Mouse (Mus musculus) midbrain, embryonic 13.5 days (tissue): ENCODE data around the gene Zc3h7b. TPM values are rescaled to one million over a fixed set of nuclear protein-coding genes. Genes with fewer than 3 reads are reported as not detected.

Source experiments
- ATAC-seq: fragments of 200-750 bp; cut with Nextera tagmentation; 2 replicates; pipeline ENCODE4 v1.8.0; 2017; ENCODE audit warnings: mild to moderate bottlenecking, moderate TSS enrichment, moderate library complexity
- H3K27ac ChIP-seq: fragments of 300-500 bp; sonication (generic); 2 replicates; pipeline ENCODE4 v1.5.1; 2015; ENCODE audit warnings: inconsistent platforms, mild to moderate bottlenecking, moderate library complexity
- H3K27me3 ChIP-seq: fragments of 300-500 bp; sonication (generic); 2 replicates; pipeline ENCODE4 v1.6.1; 2015; ENCODE audit warnings: mild to moderate bottlenecking, inconsistent platforms
- H3K36me3 ChIP-seq: fragments of 300-500 bp; sonication (generic); 2 replicates; pipeline ENCODE4 v1.6.1; 2015; ENCODE audit warnings: mild to moderate bottlenecking, inconsistent platforms
- H3K4me1 ChIP-seq: fragments of 300-500 bp; sonication (generic); replicated peaks from 2 replicates; pipeline ENCODE4 v1.6.1; 2015; ENCODE audit warnings: inconsistent platforms
- H3K4me2 ChIP-seq: fragments of 300-500 bp; sonication (generic); replicated peaks from 2 replicates; pipeline ENCODE4 v1.6.1; 2015; ENCODE audit warnings: moderate library complexity, mild to moderate bottlenecking, inconsistent platforms
- H3K4me3 ChIP-seq: fragments of 300-500 bp; sonication (generic); replicated peaks from 2 replicates; pipeline ENCODE4 v1.5.1; 2015; ENCODE audit warnings: mild to moderate bottlenecking, inconsistent platforms
- H3K9ac ChIP-seq: fragments of 300-500 bp; sonication (generic); replicated peaks from 2 replicates; pipeline ENCODE4 v1.6.1; 2015; ENCODE audit warnings: mild to moderate bottlenecking, inconsistent platforms
- H3K9me3 ChIP-seq: fragments of 300-500 bp; sonication (generic); 2 replicates; pipeline ENCODE4 v1.6.1; 2016; ENCODE audit warnings: mild to moderate bottlenecking, inconsistent platforms
- WGBS: fragments of 180-500 bp; shearing (Covaris S2); methylation state at CpG from one replicate; pipeline ENCODE4 v1.1.7; 2015; 5-methylcytosine and 5-hydroxymethylcytosine counted together
- polyA plus RNA-seq: library from polyadenylated mRNA; unstranded; fragments of >200 nt; fragmentation: Nextera tagmentation; extraction: Ambion mirVana; gene quantifications from 2 replicates; pipeline ENCODE4 v1.2.1, GENCODE M21; 2015

The Zc3h7b gene
- polyA plus RNA-seq, 1 experiment from 2014 or later: 48.4 TPM

DNA sequence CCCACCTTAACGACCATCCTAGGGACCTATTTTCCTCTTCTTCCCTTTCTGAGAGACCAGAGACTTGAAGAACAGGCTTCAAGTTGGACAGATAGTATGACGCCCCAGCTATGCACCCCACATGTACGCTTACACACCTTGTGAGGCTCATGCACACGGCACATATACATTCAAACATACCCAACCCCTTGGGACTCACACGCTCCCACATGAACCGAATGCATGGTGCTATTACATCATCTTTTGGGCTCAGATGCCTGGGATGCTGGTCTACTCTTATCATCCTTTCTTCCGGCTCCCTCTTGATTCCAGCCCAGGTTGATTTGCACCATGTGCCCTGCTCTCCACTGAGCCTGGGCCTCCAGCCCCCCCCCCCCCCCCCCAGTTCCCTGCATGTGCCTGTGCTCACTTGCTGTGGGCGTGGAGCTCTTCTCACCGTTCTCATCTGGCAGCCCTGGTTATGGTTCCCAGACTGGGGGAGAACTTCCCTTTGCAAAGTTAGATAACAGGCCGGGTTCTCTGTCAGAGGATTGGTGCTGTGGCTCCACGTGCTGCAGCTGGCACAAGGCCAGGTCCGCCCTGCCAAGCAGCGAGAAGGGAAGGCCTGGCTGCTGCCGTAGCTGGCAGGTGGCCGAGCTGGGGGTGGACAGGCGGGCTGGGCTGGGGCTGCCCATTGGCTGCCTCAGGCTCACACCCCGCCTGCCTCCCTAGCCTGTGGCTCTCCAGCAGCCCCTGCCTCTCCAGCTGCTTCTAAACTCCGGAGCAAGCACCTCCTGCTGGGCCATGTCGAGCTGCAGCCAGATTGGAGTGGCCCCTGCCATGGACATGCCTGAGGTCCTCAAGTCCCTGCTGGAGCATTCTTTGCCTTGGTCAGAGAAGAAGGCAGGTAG, 57.4 kb downstream of the Zc3h7b start, which contains the start of gene Tef:
Gene Tef (plus strand): TSS at position 421 of the 890 bp plus-strand sequence.
- peaks cover 4% of the 10 kb centered on the region; the same call in 1 of the 2 replicates for H3K36me3 ChIP-seq
- peak within 1 kb of the TSS; percentile 52 for H3K4me2 ChIP-seq
- H3K27ac ChIP-seq: peak within 1 kb of the TSS; percentile 49
- H3K4me1 ChIP-seq: peaks cover 30% of the 10 kb centered on the region
- ATAC-seq: peak; percentile 98
- peak within 1 kb of the TSS; percentile 21 for H3K4me3 ChIP-seq
- peak within 1 kb of the TSS; percentile 54 for H3K9ac ChIP-seq
- no peaks in the 10 kb centered on the region for H3K9me3 ChIP-seq
- H3K27me3 ChIP-seq: 0 out of 2 replicates have a peak, but pooled peaks cover 3% of the 10 kb centered on the region
- WGBS: 28% methylated on average over 19 of the region's 19 CpGs

DNA sequence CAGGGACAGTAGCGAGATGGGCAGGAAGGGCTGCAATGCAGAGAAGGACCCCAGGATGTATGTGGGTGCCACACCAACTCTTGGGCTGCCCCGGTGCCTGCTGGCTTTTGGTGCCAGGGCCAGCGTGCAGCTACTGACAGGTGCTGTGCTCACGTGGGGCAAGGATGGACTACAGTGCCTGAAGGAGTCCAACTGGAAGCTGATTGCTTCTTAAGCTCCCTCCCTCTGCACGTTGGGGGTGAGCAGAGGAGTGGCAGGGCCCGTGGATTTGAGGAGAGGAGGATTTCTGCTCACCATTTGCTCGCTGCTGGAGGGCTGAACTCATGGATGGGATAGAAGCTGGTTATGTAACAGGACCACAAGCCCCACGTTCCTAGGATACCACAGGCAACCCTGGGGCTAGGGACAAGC, 58.1 kb downstream of the Zc3h7b start:
- peaks cover under 1% of the 10 kb centered on the region; the same call in 1 of the 2 replicates for H3K36me3 ChIP-seq
- peaks cover 3% of the 10 kb centered on the region; the same call in 1 of the 2 replicates for H3K27me3 ChIP-seq
- peak overlapping the region; percentile 52 for H3K4me2 ChIP-seq
- 15% methylated on average over 8 of the region's 8 CpGs for WGBS
- ATAC-seq: no peak; the same call in 1 of the 2 replicates
- peaks cover 30% of the 10 kb centered on the region for H3K4me1 ChIP-seq
- H3K27ac ChIP-seq: peak overlapping the region; percentile 49
- H3K9ac ChIP-seq: peak overlapping the region; percentile 54
- H3K9me3 ChIP-seq: no peaks in the 10 kb centered on the region
- H3K4me3 ChIP-seq: peak overlapping the region; percentile 21

DNA sequence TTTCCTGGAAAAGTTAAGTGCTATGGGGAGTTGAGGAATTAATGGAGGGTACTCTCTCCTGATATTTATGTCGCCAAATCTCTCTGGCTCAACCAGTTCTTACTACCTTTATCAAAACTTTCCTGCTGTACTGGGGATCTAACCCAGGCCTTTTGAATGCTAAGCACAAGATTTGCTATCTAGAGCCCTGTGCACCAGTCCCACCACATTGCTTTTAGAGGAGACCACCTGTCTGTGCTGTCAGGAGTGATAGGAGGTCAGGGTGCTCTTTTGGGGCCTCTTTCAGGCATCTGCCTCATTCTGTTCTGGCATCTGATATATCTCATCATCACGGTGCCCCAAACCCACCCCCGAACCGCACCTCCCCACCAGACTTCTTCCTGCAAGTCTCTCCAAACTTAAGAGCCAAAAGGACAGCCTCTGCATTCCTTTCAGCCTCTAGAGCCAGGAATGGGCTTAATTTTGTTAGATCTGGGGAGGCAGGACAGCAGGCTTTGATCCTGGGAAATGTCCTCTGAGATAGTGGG, 58.6 kb downstream of the Zc3h7b start:
- Histone ChIP-seq H3K27me3 (peaks cover 3% of the 10 kb centered on the region; the same call in 1 of the 2 replicates), H3K4me1 (peaks cover 30% of the 10 kb centered on the region), H3K36me3 (no peaks in the 10 kb centered on the region), H3K4me3 (no peak overlapping the region), H3K4me2 (peak overlapping the region; percentile 52), H3K9ac (no peak overlapping the region), H3K9me3 (no peaks in the 10 kb centered on the region), H3K27ac (no peak overlapping the region)
- ATAC-seq: no peak
- 60% methylated on average over 4 of the region's 4 CpGs for whole genome bisulfite sequencing

DNA sequence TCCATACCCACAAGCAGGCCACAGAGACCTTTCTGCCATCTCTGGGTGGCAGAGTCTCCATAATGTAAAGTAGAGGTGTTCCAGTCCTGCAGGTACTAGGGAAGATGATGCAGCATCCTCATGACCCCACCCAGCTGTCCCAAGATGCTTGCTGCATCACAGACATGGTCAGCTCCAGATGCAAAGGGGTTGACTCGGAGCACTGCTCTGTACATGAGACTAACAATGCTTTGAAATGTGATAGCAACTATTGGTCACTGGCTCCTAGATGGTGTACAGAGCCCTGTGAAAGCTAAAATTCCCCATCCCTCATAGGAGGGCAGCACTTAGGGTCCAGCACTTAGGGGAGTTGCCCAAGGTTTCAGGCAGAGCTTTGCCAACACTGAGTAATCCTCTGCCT, 59.3 kb downstream of the Zc3h7b start:
- Histone ChIP-seq H3K27me3 (peaks cover 3% of the 10 kb centered on the region; the same call in 1 of the 2 replicates), H3K27ac (no peak overlapping the region), H3K4me3 (no peak overlapping the region), H3K4me2 (no peak overlapping the region), H3K36me3 (no peaks in the 10 kb centered on the region), H3K4me1 (peaks cover 33% of the 10 kb centered on the region), H3K9ac (no peak overlapping the region), H3K9me3 (no peaks in the 10 kb centered on the region)
- 72% methylated on average over 1 of the region's 1 CpGs for WGBS
- no peak for ATAC-seq

DNA sequence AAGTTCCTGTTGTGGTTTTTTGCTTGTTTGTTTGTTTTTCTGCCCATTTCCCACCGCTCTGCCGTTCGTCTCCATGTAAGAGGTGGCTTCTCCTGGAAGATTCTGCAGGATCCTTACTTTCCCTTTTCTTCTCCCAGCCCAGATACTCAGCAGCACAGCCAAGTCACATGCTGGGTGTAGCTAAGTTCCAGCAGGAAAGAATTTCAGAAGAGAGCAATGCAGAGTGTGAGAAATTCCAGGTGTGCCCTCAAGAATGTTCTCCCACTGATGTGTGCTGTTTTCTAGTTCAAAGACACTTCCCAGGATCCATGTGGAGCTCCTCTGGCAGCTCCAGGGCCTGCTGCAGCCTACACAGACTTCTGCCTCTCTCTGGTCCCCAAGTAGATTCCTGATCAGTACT, 60.0 kb downstream of the Zc3h7b start:
- peaks cover 3% of the 10 kb centered on the region; the same call in 1 of the 2 replicates for H3K27me3 ChIP-seq
- H3K9me3 ChIP-seq: no peaks in the 10 kb centered on the region
- H3K36me3 ChIP-seq: no peaks in the 10 kb centered on the region
- H3K9ac ChIP-seq: no peak overlapping the region
- no peak overlapping the region for H3K4me2 ChIP-seq
- H3K4me3 ChIP-seq: no peak overlapping the region
- peaks cover 39% of the 10 kb centered on the region for H3K4me1 ChIP-seq
- no peak for ATAC-seq
- 83% methylated on average over 3 of the region's 3 CpGs for WGBS
- H3K27ac ChIP-seq: no peak overlapping the region

DNA sequence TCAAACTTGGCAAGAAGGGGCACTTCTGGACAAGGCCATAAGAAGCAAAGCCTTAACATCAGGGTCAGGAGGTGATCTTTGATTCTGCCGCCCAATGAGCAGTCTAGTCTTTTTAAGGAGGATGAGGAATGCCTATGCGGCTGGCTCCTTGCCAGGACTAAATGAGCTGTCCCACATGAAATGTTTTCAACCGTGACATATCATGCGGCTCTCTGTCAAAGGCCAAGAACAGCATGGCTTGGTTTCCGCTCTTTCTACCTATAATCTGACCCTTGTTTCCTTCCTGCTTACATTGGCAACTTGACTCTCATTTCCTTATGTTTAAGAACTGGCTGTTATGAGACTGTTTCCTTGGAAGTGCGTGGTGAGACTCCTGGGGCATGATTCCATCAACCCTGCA, 60.8 kb downstream of the Zc3h7b start:
- Histone ChIP-seq H3K4me3 (no peak overlapping the region), H3K27ac (no peak overlapping the region), H3K27me3 (peaks cover 3% of the 10 kb centered on the region; the same call in 1 of the 2 replicates), H3K9me3 (no peaks in the 10 kb centered on the region), H3K36me3 (no peaks in the 10 kb centered on the region), H3K4me1 (peaks cover 45% of the 10 kb centered on the region), H3K9ac (no peak overlapping the region; the same call in 1 of the 2 replicates), H3K4me2 (no peak overlapping the region)
- ATAC-seq: no peak
- 53% methylated on average over 6 of the region's 6 CpGs for WGBS

DNA sequence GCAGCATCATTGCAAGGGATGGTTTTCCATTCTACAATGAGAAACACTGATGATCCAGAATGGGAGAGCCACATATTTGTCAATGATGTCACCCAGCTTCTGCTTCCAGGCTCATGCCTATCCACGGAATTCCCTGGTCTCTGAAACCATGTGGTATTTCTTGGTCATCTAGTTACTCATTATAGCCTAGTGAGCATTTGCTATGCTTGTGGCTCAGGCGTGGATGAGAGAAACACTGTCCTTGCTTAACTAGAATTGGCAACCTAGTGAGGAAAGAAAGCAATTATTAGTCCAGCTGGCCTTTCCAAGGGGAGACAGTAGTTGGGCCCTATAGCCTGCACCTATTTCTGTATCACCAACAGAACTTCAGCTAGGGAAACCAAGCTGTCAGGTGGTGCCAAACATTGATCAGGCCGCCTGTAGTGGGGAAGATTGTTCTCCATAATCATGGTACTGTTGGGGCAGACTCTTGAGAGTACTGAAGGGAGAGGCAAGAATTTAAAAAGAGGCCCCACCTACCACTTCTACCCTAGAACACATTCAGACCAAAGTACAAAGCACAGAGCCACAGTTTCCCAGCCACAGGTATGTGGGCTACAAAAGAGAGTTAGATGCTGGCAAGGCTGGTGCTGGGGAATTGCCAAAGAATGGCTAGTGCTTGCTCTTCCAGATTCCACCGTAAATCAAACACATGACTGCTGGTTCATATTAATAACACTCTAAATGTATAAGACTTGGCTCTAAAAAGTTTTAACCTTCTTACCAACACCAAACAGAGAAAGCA, 62.0 kb downstream of the Zc3h7b start:
- H3K4me3 ChIP-seq: no peak overlapping the region
- H3K36me3 ChIP-seq: no peaks in the 10 kb centered on the region
- no peak overlapping the region for H3K9ac ChIP-seq
- H3K9me3 ChIP-seq: no peaks in the 10 kb centered on the region
- no peak for ATAC-seq
- H3K27ac ChIP-seq: no peak overlapping the region
- peaks cover 3% of the 10 kb centered on the region; the same call in 1 of the 2 replicates for H3K27me3 ChIP-seq
- no peak overlapping the region for H3K4me2 ChIP-seq
- peaks cover 47% of the 10 kb centered on the region for H3K4me1 ChIP-seq
- 80% methylated on average over 4 of the region's 4 CpGs for WGBS

DNA sequence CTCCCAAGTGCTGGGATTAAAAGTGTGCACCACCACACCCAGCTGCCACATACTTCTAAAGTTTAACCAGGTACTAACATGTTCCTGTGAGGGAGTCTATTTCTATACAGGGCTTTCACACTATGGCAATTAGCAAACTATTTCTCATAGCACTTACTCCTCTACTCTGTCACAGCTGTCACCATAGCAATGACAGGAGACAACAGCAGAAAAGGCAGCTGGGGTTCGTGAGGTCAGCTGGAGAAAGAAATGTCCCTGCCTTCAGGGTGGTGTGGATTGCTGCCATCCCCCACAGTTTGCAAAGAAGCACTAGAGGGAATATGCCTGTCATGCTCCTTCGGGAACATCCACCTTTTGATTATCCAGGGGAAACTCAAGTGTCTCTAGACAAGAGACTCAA, 63.9 kb downstream of the Zc3h7b start:
- Histone ChIP-seq H3K4me1 (peaks cover 48% of the 10 kb centered on the region), H3K36me3 (no peaks in the 10 kb centered on the region), H3K4me3 (no peak overlapping the region), H3K27me3 (peaks cover 3% of the 10 kb centered on the region; the same call in 1 of the 2 replicates), H3K4me2 (no peak overlapping the region), H3K9me3 (no peaks in the 10 kb centered on the region), H3K9ac (no peak overlapping the region), H3K27ac (no peak overlapping the region)
- no peak for ATAC-seq
- WGBS: 75% methylated on average over 2 of the region's 2 CpGs

DNA sequence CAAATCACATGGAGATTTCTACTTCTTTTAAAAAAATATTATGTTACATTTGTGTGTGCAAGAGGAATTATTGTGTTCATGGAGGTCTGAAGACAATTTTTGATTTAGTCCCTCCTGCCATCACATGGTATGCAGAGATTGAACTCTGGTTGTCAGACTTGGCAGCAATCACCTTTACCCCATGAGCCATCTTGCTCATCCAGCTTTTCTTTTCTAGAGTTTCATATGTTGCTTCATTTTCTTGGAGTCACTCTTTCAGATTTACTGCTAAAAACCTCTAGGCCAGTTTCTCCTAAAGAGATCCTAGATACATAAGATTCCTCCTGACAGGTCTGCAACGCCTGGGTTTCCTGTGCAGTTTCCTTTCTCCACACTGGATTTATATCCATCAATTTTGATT, 64.7 kb downstream of the Zc3h7b start:
- Histone ChIP-seq H3K36me3 (peaks cover under 1% of the 10 kb centered on the region; the same call in 1 of the 2 replicates), H3K4me1 (peaks cover 49% of the 10 kb centered on the region), H3K9me3 (no peaks in the 10 kb centered on the region), H3K4me3 (peak overlapping the region; percentile 78), H3K9ac (peak overlapping the region; percentile 60; the same call in 1 of the 2 replicates), H3K27ac (peak overlapping the region; percentile 77), H3K4me2 (peak overlapping the region; percentile 76), H3K27me3 (peaks cover 3% of the 10 kb centered on the region; the same call in 1 of the 2 replicates)
- 60% methylated on average over 1 of the region's 1 CpGs for WGBS
- ATAC-seq: no peak

DNA sequence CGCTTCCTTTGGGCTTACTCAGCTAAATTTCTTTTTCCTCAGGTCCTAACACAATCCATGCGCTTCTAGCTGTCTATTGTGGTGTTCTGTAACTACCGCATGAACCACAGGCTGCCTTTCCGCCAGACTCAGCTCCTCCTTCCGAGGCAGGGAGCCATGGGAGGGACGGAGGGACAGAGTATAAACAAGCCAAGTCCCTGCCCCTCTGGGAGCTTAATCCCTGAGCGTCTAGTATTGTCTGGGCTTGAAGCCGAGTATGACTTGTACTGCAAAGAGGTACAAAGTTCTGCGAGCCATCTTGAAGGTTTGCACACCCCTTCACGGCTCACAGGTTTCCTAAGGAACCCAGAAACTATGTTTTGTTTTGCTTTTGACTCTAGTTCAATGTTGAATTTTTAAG, 65.3 kb downstream of the Zc3h7b start:
- H3K27ac ChIP-seq: peak overlapping the region; percentile 77
- no peaks in the 10 kb centered on the region for H3K9me3 ChIP-seq
- H3K27me3 ChIP-seq: no peaks in the 10 kb centered on the region; the same call in 1 of the 2 replicates
- peak overlapping the region; percentile 60 for H3K9ac ChIP-seq
- peaks cover 6% of the 10 kb centered on the region for H3K36me3 ChIP-seq
- WGBS: under 1% methylated on average over 10 of the region's 10 CpGs
- H3K4me2 ChIP-seq: peak overlapping the region; percentile 76
- ATAC-seq: peak; percentile 26
- peaks cover 49% of the 10 kb centered on the region for H3K4me1 ChIP-seq
- H3K4me3 ChIP-seq: peak overlapping the region; percentile 78

DNA sequence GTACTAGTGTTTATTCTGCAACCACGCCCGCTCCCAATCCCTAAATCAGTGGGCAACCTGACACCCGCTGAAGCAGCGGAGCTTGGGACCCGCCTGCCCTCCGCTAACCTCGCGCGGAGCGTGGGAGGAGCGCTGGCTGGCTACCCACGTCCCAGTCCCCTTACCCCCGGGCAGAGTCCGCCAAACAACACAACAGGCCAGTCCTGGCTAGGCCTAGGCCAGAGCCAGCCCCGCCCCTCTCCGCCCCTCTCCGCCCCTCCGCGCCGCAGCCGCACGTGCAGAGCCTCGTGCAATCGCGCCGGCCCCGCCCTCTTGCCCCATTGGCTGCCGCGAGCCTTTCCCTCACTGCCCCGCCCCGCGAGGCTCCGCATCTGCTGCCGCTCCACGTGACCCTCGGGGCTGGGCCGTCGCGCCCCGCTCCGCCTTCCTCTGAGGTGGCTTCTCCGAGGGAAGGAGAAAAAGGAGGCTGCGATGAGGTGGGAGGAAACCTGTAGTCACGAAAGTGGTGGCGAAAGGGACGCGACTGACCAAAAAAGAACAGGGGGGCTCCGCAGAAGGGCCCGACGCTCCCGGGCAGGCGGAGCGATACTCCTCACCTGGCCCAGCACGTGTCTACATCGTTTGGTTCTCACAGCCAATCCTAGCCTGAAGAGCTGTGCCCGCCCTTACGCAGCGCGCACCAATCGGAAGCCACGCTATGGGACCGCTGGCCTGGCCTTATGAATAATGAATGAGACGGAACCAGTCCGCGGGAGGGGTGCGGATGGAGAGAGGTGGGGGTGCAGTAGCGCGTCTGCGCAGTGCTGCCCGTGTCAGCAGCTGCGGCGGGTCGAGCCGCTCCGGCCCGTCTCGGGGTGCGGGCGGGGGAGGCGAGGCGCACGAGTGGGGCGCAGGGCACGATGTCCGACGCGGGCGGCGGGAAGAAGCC, 66.1 kb downstream of the Zc3h7b start:
- ATAC-seq: peak; percentile 99
- peak overlapping the region; percentile 85 for H3K27ac ChIP-seq
- H3K9ac ChIP-seq: peak overlapping the region; percentile 87
- WGBS: under 1% methylated on average over 89 of the region's 89 CpGs
- peak overlapping the region; percentile 76 for H3K4me2 ChIP-seq
- H3K36me3 ChIP-seq: peaks cover 14% of the 10 kb centered on the region
- no peaks in the 10 kb centered on the region; the same call in 1 of the 2 replicates for H3K27me3 ChIP-seq
- no peaks in the 10 kb centered on the region for H3K9me3 ChIP-seq
- H3K4me3 ChIP-seq: peak overlapping the region; percentile 78
- H3K4me1 ChIP-seq: peaks cover 46% of the 10 kb centered on the region
